ENCODE assay signal across 11 mouse cellular contexts in the genomic region with DNA sequence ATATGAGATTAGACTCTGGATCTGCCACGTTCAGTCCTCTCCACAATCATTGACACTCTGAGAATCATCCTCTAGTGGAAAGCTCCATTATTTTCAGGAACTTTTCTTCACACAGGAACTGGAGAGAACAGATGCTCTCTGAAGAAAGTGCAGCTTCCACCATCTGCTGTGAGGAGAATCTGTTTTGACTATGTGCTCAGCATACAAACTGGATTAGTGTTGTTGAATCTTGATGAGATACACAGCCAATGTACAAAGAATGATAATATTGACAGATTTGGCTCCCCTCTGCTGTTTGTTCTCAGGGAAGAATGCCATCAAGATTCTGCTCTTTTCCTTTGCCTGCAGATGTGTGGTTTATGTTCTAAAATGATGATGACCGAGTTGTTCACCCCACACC.
A peak's percentile ranks its signal among the peaks of the same experiment; 100 is the strongest.
DNase-seq lines count a peak whose midpoint lies in the region; ATAC-seq lines count a peak whose summit lies in the region.
"Had no signal": no experiment of that assay in that cellular context is flagged by ENCODE, and none has a peak within 500 bp of the region (broad histone marks: within the 10 kb centered on the region; RNA-seq: fewer than 3 reads in every experiment).

No protein-coding gene starts in this region.

- H3K9me3 ChIP-seq in midbrain, embryonic 11.5 days (ENCODE audit: control insufficient read depth, low read length): no peaks in the 10 kb centered on the region
- H3K9me3 ChIP-seq in midbrain, embryonic 10.5 days (replicated peaks): no peaks in the 10 kb centered on the region
- H3K9me3 ChIP-seq: heart, embryonic 15.5 days had no signal

- no peaks in the 10 kb centered on the region for H3K36me3 ChIP-seq in midbrain, embryonic 11.5 days (ENCODE audit: control insufficient read depth, insufficient read depth, low read length)
- H3K36me3 ChIP-seq in midbrain, embryonic 10.5 days: no peaks in the 10 kb centered on the region
- H3K36me3 ChIP-seq: heart, embryonic 15.5 days had no signal

- H3K4me2 ChIP-seq in midbrain, embryonic 11.5 days: no peak overlapping the region
- H3K4me2 ChIP-seq: heart, embryonic 15.5 days had no signal

- H3K4me1 ChIP-seq in midbrain, embryonic 11.5 days (ENCODE audit: control insufficient read depth, insufficient read depth, low read length): no peaks in the 10 kb centered on the region
- H3K4me1 ChIP-seq in midbrain, embryonic 10.5 days: no peaks in the 10 kb centered on the region
- H3K4me1 ChIP-seq: heart, embryonic 15.5 days had no signal

- H3K27ac ChIP-seq in midbrain, embryonic 11.5 days (ENCODE audit: low read depth, low read length): no peak overlapping the region
- H3K27ac ChIP-seq in midbrain, embryonic 10.5 days (replicated peaks): no peak overlapping the region
- H3K27ac ChIP-seq: heart, embryonic 15.5 days had no signal

- DNase-seq in midbrain, embryonic 11.5 days (ENCODE audit: low spot score, missing footprints): no peak
- no peak for DNase-seq in midbrain, embryonic 10.5 days (ENCODE audit: low spot score)
- DNase-seq in layer of hippocampus, adult 9-11 months: peak; percentile 58
- DNase-seq in right cerebral cortex, postnatal 10 days (ENCODE audit: low spot score in 2 of 2): peak; percentile 36 to 68
- no peak for DNase-seq in c-Kit-positive CD71-positive TER-119-positive erythroid progenitor cells, embryonic 14.5 days (ENCODE audit: low spot score)
- DNase-seq: gastrocnemius, postnatal 36 days; kidney, adult 18-20 months had no signal

- peak; percentile 40; the same call in 1 of the 2 replicates for ATAC-seq in midbrain, embryonic 11.5 days (ENCODE audit: low FRiP score)
- ATAC-seq in frontal cortex, adult (ENCODE audit: low TSS enrichment): peak; percentile 94
- no peak for ATAC-seq in cerebellum, adult (ENCODE audit: insufficient number of reproducible peaks, low FRiP score, low TSS enrichment)

- no peak overlapping the region for H3K9ac ChIP-seq in midbrain, embryonic 11.5 days (ENCODE audit: low read length)
- H3K9ac ChIP-seq: heart, embryonic 15.5 days had no signal

- H3K4me3 ChIP-seq in midbrain, embryonic 11.5 days (ENCODE audit: low read depth, low read length): no peak overlapping the region
- no peak overlapping the region for H3K4me3 ChIP-seq in midbrain, embryonic 10.5 days
- H3K4me3 ChIP-seq: erythroblast, embryonic 14.5 days; heart, embryonic 15.5 days had no signal

- WGBS in midbrain, embryonic 11.5 days: 70% methylated on average over 2 of the region's 2 CpGs
- WGBS in midbrain, embryonic 10.5 days: 69% methylated on average over 2 of the region's 2 CpGs

- no peaks in the 10 kb centered on the region for H3K27me3 ChIP-seq in midbrain, embryonic 11.5 days (ENCODE audit: control insufficient read depth, insufficient read depth, low read length)
- no peaks in the 10 kb centered on the region for H3K27me3 ChIP-seq in midbrain, embryonic 10.5 days (ENCODE audit: low read depth, poor library complexity, severe bottlenecking)
- H3K27me3 ChIP-seq: heart, embryonic 15.5 days had no signal

Comparison
In these comparisons a context has a peak if more than half of its experiments do, and no peak if none do; other contexts are left out.
1. DNase-seq: peak in layer of hippocampus, adult 9-11 months (single experiment) and right cerebral cortex, postnatal 10 days (2 of 2); none in midbrain, embryonic 11.5 days (single experiment), midbrain, embryonic 10.5 days (single experiment) and c-Kit-positive CD71-positive TER-119-positive erythroid progenitor cells, embryonic 14.5 days (single experiment).